Mouse (Mus musculus): ENCODE measurements around the gene Klhl3. TPM values are rescaled to one million over a fixed set of nuclear protein-coding genes. Genes with fewer than 3 reads are reported as not detected.

The Klhl3 gene
- polyA plus RNA-seq, 1 experiment: 0.20 TPM

- Histone ChIP-seq H3K4me1 (ENCODE audit: control insufficient read depth, insufficient read depth, insufficient read length, low read length) (no peaks in the 10 kb centered on the region), H3K27ac (replicated peaks; ENCODE audit: low read depth, low read length) (no peak overlapping the region), H3K4me3 (ENCODE audit: insufficient read depth, low read depth, low read length) (no peak overlapping the region)
These were observed 105.9 kb downstream of the Klhl3 start for GRCm38 (mm10) chr13:58007256-58008037.

- Histone ChIP-seq H3K4me3 (ENCODE audit: insufficient read depth, low read depth, low read length) (no peak overlapping the region), H3K27ac (replicated peaks; ENCODE audit: low read depth, low read length) (no peak overlapping the region), H3K4me1 (ENCODE audit: control insufficient read depth, insufficient read depth, insufficient read length, low read length) (no peaks in the 10 kb centered on the region)
These were observed 111.6 kb downstream of the Klhl3 start for GRCm38 (mm10) chr13:58001792-58002191.

- no peaks in the 10 kb centered on the region for H3K4me1 ChIP-seq (ENCODE audit: control insufficient read depth, insufficient read depth, insufficient read length, low read length)
- no peak overlapping the region for H3K4me3 ChIP-seq (ENCODE audit: insufficient read depth, low read depth, low read length)
- H3K27ac ChIP-seq (replicated peaks; ENCODE audit: low read depth, low read length): no peak overlapping the region
These were observed 116.9 kb downstream of the Klhl3 start for GRCm38 (mm10) chr13:57996536-57996935.

GRCm38 (mm10) chr13:57995864-57996263 is 117.5 kb downstream of the Klhl3 start:
- H3K4me3 ChIP-seq (ENCODE audit: insufficient read depth, low read depth, low read length): no peak overlapping the region
- no peak overlapping the region for H3K27ac ChIP-seq (replicated peaks; ENCODE audit: low read depth, low read length)
- no peaks in the 10 kb centered on the region for H3K4me1 ChIP-seq (ENCODE audit: control insufficient read depth, insufficient read depth, insufficient read length, low read length)

- no peak overlapping the region for H3K27ac ChIP-seq (replicated peaks; ENCODE audit: low read depth, low read length)
- H3K4me3 ChIP-seq (ENCODE audit: insufficient read depth, low read depth, low read length): no peak overlapping the region
- no peaks in the 10 kb centered on the region for H3K4me1 ChIP-seq (ENCODE audit: control insufficient read depth, insufficient read depth, insufficient read length, low read length)
These were observed 128.8 kb downstream of the Klhl3 start for GRCm38 (mm10) chr13:57984637-57985036.

- H3K4me1 ChIP-seq (ENCODE audit: control insufficient read depth, insufficient read depth, insufficient read length, low read length): no peaks in the 10 kb centered on the region
- no peak overlapping the region for H3K4me3 ChIP-seq (ENCODE audit: insufficient read depth, low read depth, low read length)
- no peak overlapping the region for H3K27ac ChIP-seq (replicated peaks; ENCODE audit: low read depth, low read length)
These were observed 129.2 kb downstream of the Klhl3 start for GRCm38 (mm10) chr13:57984163-57984562.

GRCm38 (mm10) chr13:57983330-57983729 is 130.1 kb downstream of the Klhl3 start:
- no peak overlapping the region for H3K4me3 ChIP-seq (ENCODE audit: insufficient read depth, low read depth, low read length)
- H3K27ac ChIP-seq (replicated peaks; ENCODE audit: low read depth, low read length): no peak overlapping the region
- H3K4me1 ChIP-seq (ENCODE audit: control insufficient read depth, insufficient read depth, insufficient read length, low read length): no peaks in the 10 kb centered on the region

- Histone ChIP-seq H3K4me1 (ENCODE audit: control insufficient read depth, insufficient read depth, insufficient read length, low read length) (no peaks in the 10 kb centered on the region), H3K27ac (replicated peaks; ENCODE audit: low read depth, low read length) (no peak overlapping the region)
These were observed 130.5 kb downstream of the Klhl3 start for GRCm38 (mm10) chr13:57982904-57983303.

GRCm38 (mm10) chr13:57980679-57981078 is 132.7 kb downstream of the Klhl3 start:
- H3K4me3 ChIP-seq (ENCODE audit: insufficient read depth, low read depth, low read length): no peak overlapping the region
- no peak overlapping the region for H3K27ac ChIP-seq (replicated peaks; ENCODE audit: low read depth, low read length)
- no peaks in the 10 kb centered on the region for H3K4me1 ChIP-seq (ENCODE audit: control insufficient read depth, insufficient read depth, insufficient read length, low read length)

More at GRCm38 (mm10) chr13:57982904-57983303, 130.5 kb downstream of the Klhl3 start:
- H3K4me3 ChIP-seq (ENCODE audit: insufficient read depth, low read depth, low read length): no peak overlapping the region

GRCm38 (mm10) chr13:57980071-57980470 is 133.3 kb downstream of the Klhl3 start:
- H3K4me3 ChIP-seq (ENCODE audit: insufficient read depth, low read depth, low read length): no peak overlapping the region
- H3K4me1 ChIP-seq (ENCODE audit: control insufficient read depth, insufficient read depth, insufficient read length, low read length): no peaks in the 10 kb centered on the region
- H3K27ac ChIP-seq (replicated peaks; ENCODE audit: low read depth, low read length): no peak overlapping the region

GRCm38 (mm10) chr13:57978931-57979330 is 134.5 kb downstream of the Klhl3 start:
- Histone ChIP-seq H3K27ac (replicated peaks; ENCODE audit: low read depth, low read length) (no peak overlapping the region), H3K4me3 (ENCODE audit: insufficient read depth, low read depth, low read length) (no peak overlapping the region), H3K4me1 (ENCODE audit: control insufficient read depth, insufficient read depth, insufficient read length, low read length) (no peaks in the 10 kb centered on the region)

GRCm38 (mm10) chr13:57977721-57978120 is 135.7 kb downstream of the Klhl3 start:
- H3K27ac ChIP-seq (replicated peaks; ENCODE audit: low read depth, low read length): no peak overlapping the region
- H3K4me1 ChIP-seq (ENCODE audit: control insufficient read depth, insufficient read depth, insufficient read length, low read length): no peaks in the 10 kb centered on the region
- H3K4me3 ChIP-seq (ENCODE audit: insufficient read depth, low read depth, low read length): no peak overlapping the region

GRCm38 (mm10) chr13:57965658-57966057 is 147.7 kb downstream of the Klhl3 start:
- H3K27ac ChIP-seq (replicated peaks; ENCODE audit: low read depth, low read length): no peak overlapping the region
- H3K4me3 ChIP-seq (ENCODE audit: insufficient read depth, low read depth, low read length): no peak overlapping the region
- no peaks in the 10 kb centered on the region for H3K4me1 ChIP-seq (ENCODE audit: control insufficient read depth, insufficient read depth, insufficient read length, low read length)

- H3K4me3 ChIP-seq (ENCODE audit: insufficient read depth, low read depth, low read length): no peak overlapping the region
- no peak overlapping the region for H3K27ac ChIP-seq (replicated peaks; ENCODE audit: low read depth, low read length)
- H3K4me1 ChIP-seq (ENCODE audit: control insufficient read depth, insufficient read depth, insufficient read length, low read length): no peaks in the 10 kb centered on the region
These were observed 153.1 kb downstream of the Klhl3 start for GRCm38 (mm10) chr13:57960254-57960653.

- no peak overlapping the region for H3K27ac ChIP-seq (replicated peaks; ENCODE audit: low read depth, low read length)
- H3K4me3 ChIP-seq (ENCODE audit: insufficient read depth, low read depth, low read length): no peak overlapping the region
- H3K4me1 ChIP-seq (ENCODE audit: control insufficient read depth, insufficient read depth, insufficient read length, low read length): no peaks in the 10 kb centered on the region
These were observed 153.6 kb downstream of the Klhl3 start for GRCm38 (mm10) chr13:57959806-57960205.

Measured in brown adipose tissue, adult 24 weeks (tissue).